Mouse (Mus musculus): ENCODE data around the gene Syne1. TPM values are rescaled to one million over a fixed set of nuclear protein-coding genes. Genes with fewer than 3 reads are reported as not detected.

The Syne1 gene
- polyA plus RNA-seq, 1 experiment from 2014 or later: 13.3 TPM

GRCm38 (mm10) chr10:5215943-5216342 is 335.3 kb downstream of the Syne1 start:
- H3K4me1 ChIP-seq (replicated peaks; ENCODE audit: control insufficient read depth, insufficient read depth, low read length): no peaks in the 10 kb centered on the region
- no peak for DNase-seq (ENCODE audit: low spot score)

GRCm38 (mm10) chr10:5207905-5208641 is 343.2 kb downstream of the Syne1 start:
- Histone ChIP-seq H3K27me3 (replicated peaks; ENCODE audit: control insufficient read depth, insufficient read depth, low read length) (no peaks in the 10 kb centered on the region), H3K9ac (ENCODE audit: low read length) (no peak overlapping the region), H3K4me2 (ENCODE audit: low read length) (no peak overlapping the region), H3K4me3 (ENCODE audit: low read depth, low read length) (no peak overlapping the region), H3K4me1 (replicated peaks; ENCODE audit: control insufficient read depth, insufficient read depth, low read length) (0 out of 2 replicates have a peak, but pooled peaks cover 4% of the 10 kb centered on the region), H3K27ac (ENCODE audit: low read depth) (peak overlapping the region; percentile 64), H3K36me3 (ENCODE audit: control insufficient read depth, insufficient read depth, low read length) (peaks cover 39% of the 10 kb centered on the region), H3K9me3 (ENCODE audit: control insufficient read depth, low read length) (no peaks in the 10 kb centered on the region)
- ATAC-seq (replicated peaks; ENCODE audit: low FRiP score, low TSS enrichment, low read depth) (0 out of 2 replicates have a peak, but pooled peaks have one; percentile 27), DNase-seq (ENCODE audit: low spot score) (no peak)
- WGBS: 19% methylated on average over 7 of the region's 7 CpGs

More at GRCm38 (mm10) chr10:5215943-5216342, 335.3 kb downstream of the Syne1 start:
- Histone ChIP-seq H3K9me3 (ENCODE audit: control insufficient read depth, low read length) (no peaks in the 10 kb centered on the region), H3K9ac (ENCODE audit: low read length) (no peak overlapping the region), H3K36me3 (ENCODE audit: control insufficient read depth, insufficient read depth, low read length) (peaks cover 35% of the 10 kb centered on the region), H3K27ac (ENCODE audit: low read depth) (no peak overlapping the region), H3K4me3 (ENCODE audit: low read depth, low read length) (no peak overlapping the region), H3K4me2 (ENCODE audit: low read length) (no peak overlapping the region), H3K27me3 (replicated peaks; ENCODE audit: control insufficient read depth, insufficient read depth, low read length) (no peaks in the 10 kb centered on the region)
- ATAC-seq (replicated peaks; ENCODE audit: low FRiP score, low TSS enrichment, low read depth): no peak
- 68% methylated on average over 1 of the region's 1 CpGs for WGBS

DNA sequence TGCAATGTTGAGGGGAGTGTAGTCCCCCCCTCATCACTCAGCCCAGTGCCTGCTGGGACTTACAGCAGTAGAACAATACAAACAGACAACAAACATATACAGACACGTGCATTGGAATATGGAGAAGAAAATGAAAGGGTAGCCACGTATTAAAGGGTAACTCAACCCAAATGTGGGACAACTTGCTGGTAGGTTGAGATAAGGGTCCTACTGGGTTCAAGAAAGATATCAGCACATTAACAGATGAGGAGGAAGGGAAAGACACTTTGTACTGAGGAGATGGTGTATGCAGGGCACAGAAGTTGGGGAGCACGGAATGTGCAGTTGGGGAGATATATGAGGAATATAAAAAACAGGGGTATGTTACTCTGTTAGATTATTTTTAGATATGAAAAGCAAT is 345.3 kb downstream of the Syne1 start:
- no peak overlapping the region for H3K4me2 ChIP-seq (ENCODE audit: low read length)
- no peak for ATAC-seq (replicated peaks; ENCODE audit: low FRiP score, low TSS enrichment, low read depth)
- no peaks in the 10 kb centered on the region for H3K27me3 ChIP-seq (replicated peaks; ENCODE audit: control insufficient read depth, insufficient read depth, low read length)
- H3K4me1 ChIP-seq (replicated peaks; ENCODE audit: control insufficient read depth, insufficient read depth, low read length): 0 out of 2 replicates have a peak, but pooled peaks cover 4% of the 10 kb centered on the region
- H3K9me3 ChIP-seq (ENCODE audit: control insufficient read depth, low read length): no peaks in the 10 kb centered on the region
- H3K9ac ChIP-seq (ENCODE audit: low read length): no peak overlapping the region
- H3K4me3 ChIP-seq (ENCODE audit: low read depth, low read length): no peak overlapping the region
- peaks cover 52% of the 10 kb centered on the region for H3K36me3 ChIP-seq (ENCODE audit: control insufficient read depth, insufficient read depth, low read length)
- DNase-seq (ENCODE audit: low spot score): no peak
- no peak overlapping the region for H3K27ac ChIP-seq (ENCODE audit: low read depth)
- WGBS: 84% methylated on average over 3 of the region's 3 CpGs

- H3K4me1 ChIP-seq (replicated peaks; ENCODE audit: control insufficient read depth, insufficient read depth, low read length): 0 out of 2 replicates have a peak, but pooled peaks cover 4% of the 10 kb centered on the region
- H3K36me3 ChIP-seq (ENCODE audit: control insufficient read depth, insufficient read depth, low read length): peaks cover 56% of the 10 kb centered on the region
- ATAC-seq (replicated peaks; ENCODE audit: low FRiP score, low TSS enrichment, low read depth): no peak
- H3K9ac ChIP-seq (ENCODE audit: low read length): no peak overlapping the region
- DNase-seq (ENCODE audit: low spot score): no peak
- H3K4me3 ChIP-seq (ENCODE audit: low read depth, low read length): no peak overlapping the region
- WGBS: 93% methylated on average over 5 of the region's 5 CpGs
- H3K9me3 ChIP-seq (ENCODE audit: control insufficient read depth, low read length): no peaks in the 10 kb centered on the region
- H3K27ac ChIP-seq (ENCODE audit: low read depth): no peak overlapping the region
- H3K4me2 ChIP-seq (ENCODE audit: low read length): no peak overlapping the region
- H3K27me3 ChIP-seq (replicated peaks; ENCODE audit: control insufficient read depth, insufficient read depth, low read length): no peaks in the 10 kb centered on the region
These were observed 345.7 kb downstream of the Syne1 start for GRCm38 (mm10) chr10:5205570-5205969.

DNA sequence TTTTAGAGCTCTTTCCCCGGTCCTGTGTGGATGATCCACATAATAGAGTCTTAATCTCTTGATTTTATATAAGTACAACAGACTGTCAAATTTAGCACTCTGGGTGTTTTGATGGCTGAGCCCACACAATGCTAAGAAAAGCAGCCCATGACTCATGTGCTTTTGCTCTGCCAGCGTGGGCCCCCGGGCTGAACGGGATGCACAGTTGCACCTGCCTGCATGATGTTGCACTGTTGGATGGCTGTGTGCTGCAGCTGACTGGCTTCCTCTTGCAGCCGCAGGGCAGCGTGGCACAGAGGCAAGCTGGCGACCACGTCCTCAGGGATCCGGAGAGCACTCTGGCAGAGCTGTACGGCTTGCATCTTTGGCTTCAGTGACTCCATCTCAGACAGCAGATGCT is 347.4 kb downstream of the Syne1 start:
- Histone ChIP-seq H3K4me1 (replicated peaks; ENCODE audit: control insufficient read depth, insufficient read depth, low read length) (0 out of 2 replicates have a peak, but pooled peaks cover 4% of the 10 kb centered on the region), H3K4me2 (ENCODE audit: low read length) (no peak overlapping the region), H3K9me3 (ENCODE audit: control insufficient read depth, low read length) (no peaks in the 10 kb centered on the region), H3K9ac (ENCODE audit: low read length) (no peak overlapping the region), H3K27ac (ENCODE audit: low read depth) (no peak overlapping the region), H3K4me3 (ENCODE audit: low read depth, low read length) (no peak overlapping the region), H3K36me3 (ENCODE audit: control insufficient read depth, insufficient read depth, low read length) (peaks cover 54% of the 10 kb centered on the region), H3K27me3 (replicated peaks; ENCODE audit: control insufficient read depth, insufficient read depth, low read length) (no peaks in the 10 kb centered on the region)
- DNase-seq (ENCODE audit: low spot score) (peak; percentile 43), ATAC-seq (replicated peaks; ENCODE audit: low FRiP score, low TSS enrichment, low read depth) (no peak)
- WGBS: 77% methylated on average over 10 of the region's 10 CpGs

DNA sequence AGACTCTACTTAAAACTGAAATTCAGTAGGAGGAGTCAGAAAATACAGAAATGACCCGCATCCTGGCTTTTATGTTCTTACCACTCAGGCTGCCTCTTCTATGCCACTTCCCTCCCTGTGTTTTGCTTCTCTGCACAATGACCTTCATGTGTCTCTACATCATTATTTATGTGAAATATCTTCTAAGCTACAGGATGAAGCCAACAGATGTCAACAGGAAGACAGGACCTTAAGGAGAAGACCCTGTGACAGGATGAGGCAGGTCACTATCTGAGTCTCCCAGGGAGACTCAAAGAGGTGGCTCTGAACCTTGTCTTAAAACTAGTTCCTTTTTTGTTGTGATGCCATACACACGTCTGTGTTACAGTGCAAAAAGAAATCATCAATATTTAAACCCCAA is 353.9 kb downstream of the Syne1 start:
- H3K27me3 ChIP-seq (replicated peaks; ENCODE audit: control insufficient read depth, insufficient read depth, low read length): no peaks in the 10 kb centered on the region
- WGBS: 90% methylated on average over 2 of the region's 2 CpGs

GRCm38 (mm10) chr10:5196267-5196666 is 355.0 kb downstream of the Syne1 start:
- Histone ChIP-seq H3K4me1 (replicated peaks; ENCODE audit: control insufficient read depth, insufficient read depth, low read length) (0 out of 2 replicates have a peak, but pooled peaks cover 2% of the 10 kb centered on the region), H3K9ac (ENCODE audit: low read length) (no peak overlapping the region), H3K36me3 (ENCODE audit: control insufficient read depth, insufficient read depth, low read length) (peaks cover 43% of the 10 kb centered on the region), H3K9me3 (ENCODE audit: control insufficient read depth, low read length) (no peaks in the 10 kb centered on the region), H3K4me3 (ENCODE audit: low read depth, low read length) (no peak overlapping the region), H3K27ac (ENCODE audit: low read depth) (no peak overlapping the region), H3K27me3 (replicated peaks; ENCODE audit: control insufficient read depth, insufficient read depth, low read length) (no peaks in the 10 kb centered on the region), H3K4me2 (ENCODE audit: low read length) (no peak overlapping the region)
- WGBS: 87% methylated on average over 5 of the region's 5 CpGs
- ATAC-seq (replicated peaks; ENCODE audit: low FRiP score, low TSS enrichment, low read depth) (no peak), DNase-seq (ENCODE audit: low spot score) (no peak)

More for the DNA sequence above, 353.9 kb downstream of the Syne1 start:
- H3K4me2 ChIP-seq (ENCODE audit: low read length): no peak overlapping the region
- H3K36me3 ChIP-seq (ENCODE audit: control insufficient read depth, insufficient read depth, low read length): peaks cover 42% of the 10 kb centered on the region
- ATAC-seq (replicated peaks; ENCODE audit: low FRiP score, low TSS enrichment, low read depth): no peak
- no peak overlapping the region for H3K4me3 ChIP-seq (ENCODE audit: low read depth, low read length)
- no peak overlapping the region for H3K9ac ChIP-seq (ENCODE audit: low read length)
- H3K9me3 ChIP-seq (ENCODE audit: control insufficient read depth, low read length): no peaks in the 10 kb centered on the region
- H3K4me1 ChIP-seq (replicated peaks; ENCODE audit: control insufficient read depth, insufficient read depth, low read length): 0 out of 2 replicates have a peak, but pooled peaks cover 2% of the 10 kb centered on the region
- H3K27ac ChIP-seq (ENCODE audit: low read depth): no peak overlapping the region
- no peak for DNase-seq (ENCODE audit: low spot score)

DNA sequence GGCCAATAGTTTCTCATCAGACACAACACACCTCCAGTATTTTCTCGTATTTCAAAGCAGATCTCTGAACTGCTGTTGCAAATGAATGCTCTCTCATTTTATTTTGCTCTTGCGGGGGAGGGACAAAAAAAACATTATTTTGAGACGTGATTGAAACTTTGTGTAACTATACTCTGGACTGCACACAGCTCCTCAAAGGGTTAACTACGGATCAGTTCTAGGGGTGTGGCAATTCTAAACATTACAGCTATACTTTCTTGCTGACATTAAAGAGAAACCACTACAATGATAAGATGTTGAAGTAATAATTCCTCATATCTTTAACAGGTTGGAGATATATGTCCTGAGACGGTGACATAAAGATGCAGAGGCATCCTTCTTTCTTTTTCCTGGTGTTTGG is 356.0 kb downstream of the Syne1 start:
- DNase-seq (ENCODE audit: low spot score): no peak
- Histone ChIP-seq H3K4me3 (ENCODE audit: low read depth, low read length) (no peak overlapping the region), H3K9ac (ENCODE audit: low read length) (no peak overlapping the region), H3K27me3 (replicated peaks; ENCODE audit: control insufficient read depth, insufficient read depth, low read length) (no peaks in the 10 kb centered on the region), H3K27ac (ENCODE audit: low read depth) (no peak overlapping the region), H3K4me1 (replicated peaks; ENCODE audit: control insufficient read depth, insufficient read depth, low read length) (0 out of 2 replicates have a peak, but pooled peaks cover 2% of the 10 kb centered on the region), H3K36me3 (ENCODE audit: control insufficient read depth, insufficient read depth, low read length) (peaks cover 43% of the 10 kb centered on the region), H3K4me2 (ENCODE audit: low read length) (peak overlapping the region; percentile 51; the same call in 1 of the 2 replicates), H3K9me3 (ENCODE audit: control insufficient read depth, low read length) (no peaks in the 10 kb centered on the region)
- ATAC-seq (replicated peaks; ENCODE audit: low FRiP score, low TSS enrichment, low read depth): no peak
- WGBS: 70% methylated on average over 5 of the region's 5 CpGs

All from intestine, embryonic 14.5 days (tissue).